Mouse (Mus musculus) midbrain, embryonic 16.5 days (tissue): ENCODE measurements at regions not wholly inside any gene's neighbourhood (a gene's known extent, or its start where the extent isn't known, plus 50 kb on each side); places are given as distances from the start of the nearest gene placed in this dataset.

Experiments
- ATAC-seq: fragments of 200-750 bp; cut with Nextera tagmentation; 2 replicates; pipeline ENCODE4 v1.8.0; 2017; ENCODE audit warnings: moderate TSS enrichment
- H3K27ac ChIP-seq: fragments of 300-500 bp; sonication (generic); 2 replicates; pipeline ENCODE4 v1.5.1; 2014; ENCODE audit warnings: mild to moderate bottlenecking, low read length, mixed read lengths
- H3K27me3 ChIP-seq: fragments of 300-500 bp; sonication (generic); 2 replicates; pipeline ENCODE4 v1.6.1; 2014; ENCODE audit warnings: low read depth, low read length, mixed read lengths; ENCODE audit not compliant: control insufficient read depth, insufficient read depth
- H3K36me3 ChIP-seq: fragments of 300-500 bp; sonication (generic); 2 replicates; pipeline ENCODE4 v1.6.1; 2014; ENCODE audit warnings: mild to moderate bottlenecking, low read length, moderate library complexity, mixed read lengths; ENCODE audit not compliant: control insufficient read depth, insufficient read depth
- H3K4me1 ChIP-seq: fragments of 300-500 bp; sonication (generic); 2 replicates; pipeline ENCODE4 v1.6.1; 2014; ENCODE audit warnings: mild to moderate bottlenecking, low read length, mixed read lengths; ENCODE audit not compliant: control insufficient read depth, insufficient read depth
- H3K4me2 ChIP-seq: fragments of 300-500 bp; sonication (generic); 2 replicates; pipeline ENCODE4 v1.6.1; 2014; ENCODE audit warnings: mild to moderate bottlenecking, low read length, mixed read lengths
- H3K4me3 ChIP-seq: fragments of 300-500 bp; sonication (generic); 2 replicates; pipeline ENCODE4 v1.5.1; 2014; ENCODE audit warnings: low read depth, mild to moderate bottlenecking, low read length, moderate library complexity, mixed read lengths
- H3K9ac ChIP-seq: fragments of 300-500 bp; sonication (generic); 2 replicates; pipeline ENCODE4 v1.6.1; 2014; ENCODE audit warnings: low read depth, low read length, mixed read lengths
- H3K9me3 ChIP-seq: fragments of 300-500 bp; sonication (generic); replicated peaks from 2 replicates; pipeline ENCODE4 v1.6.1; 2014; ENCODE audit warnings: mild to moderate bottlenecking, low read length, mixed read lengths; ENCODE audit not compliant: control insufficient read depth, poor library complexity, severe bottlenecking
- WGBS: fragments of 180-500 bp; shearing (Covaris S2); extraction: QIAGEN DNeasy Blood & Tissue Kit; methylation state at CpG from one replicate; pipeline ENCODE4 v1.1.7; 2014; 5-methylcytosine and 5-hydroxymethylcytosine counted together

DNA sequence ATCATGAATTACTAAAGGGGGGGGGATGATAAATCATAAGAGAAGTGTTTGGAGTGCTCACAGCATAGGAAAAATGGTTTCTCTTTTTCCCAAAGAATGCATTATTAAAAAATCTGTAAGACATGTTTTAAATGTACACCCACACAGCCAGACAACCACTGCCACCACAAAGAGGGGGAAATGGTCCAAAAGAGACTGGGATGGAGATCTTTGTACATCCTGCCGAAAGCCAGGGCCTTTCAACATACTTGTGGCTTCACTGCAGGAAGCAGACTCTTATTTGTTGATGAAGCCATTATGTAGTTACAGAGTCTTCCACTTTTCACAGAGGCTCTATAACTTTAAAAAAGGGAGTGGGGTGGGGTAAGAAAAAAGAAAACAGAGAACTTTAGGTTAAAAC, 96.8 kb upstream of the Epha3 start:
- no peaks in the 10 kb centered on the region for H3K36me3 ChIP-seq
- no peak overlapping the region for H3K4me3 ChIP-seq
- H3K27me3 ChIP-seq: no peaks in the 10 kb centered on the region
- H3K4me1 ChIP-seq: peaks cover 4% of the 10 kb centered on the region; the same call in 1 of the 2 replicates
- no peak overlapping the region for H3K9ac ChIP-seq
- H3K4me2 ChIP-seq: no peak overlapping the region
- H3K27ac ChIP-seq: no peak overlapping the region
- no peak for ATAC-seq
- 51% methylated on average over 1 of the region's 1 CpGs for WGBS
- no peaks in the 10 kb centered on the region for H3K9me3 ChIP-seq

DNA sequence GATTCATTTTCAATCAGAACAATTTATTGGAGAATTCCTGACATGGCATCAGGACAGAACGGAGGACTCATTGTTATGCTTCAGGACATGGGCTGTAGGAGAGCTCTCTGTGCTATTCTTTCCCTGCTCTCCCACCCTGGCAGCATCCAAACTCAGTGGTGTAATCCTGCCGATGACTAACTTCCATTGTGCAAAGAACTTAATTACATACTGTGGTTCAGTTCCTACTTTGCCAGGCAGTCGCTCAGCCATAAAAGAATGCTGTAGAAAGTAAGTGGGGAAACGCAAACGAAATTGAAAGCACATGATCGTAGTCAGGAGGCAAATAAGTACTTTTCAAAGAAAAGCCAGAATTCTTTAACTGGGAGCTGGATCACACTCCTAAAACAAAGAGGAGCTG, 94.2 kb upstream of the Epha3 start:
- Histone ChIP-seq H3K4me2 (peak overlapping the region; percentile 28), H3K9me3 (no peaks in the 10 kb centered on the region), H3K27ac (no peak overlapping the region), H3K27me3 (no peaks in the 10 kb centered on the region), H3K4me1 (peaks cover 4% of the 10 kb centered on the region; the same call in 1 of the 2 replicates), H3K4me3 (no peak overlapping the region), H3K36me3 (no peaks in the 10 kb centered on the region), H3K9ac (no peak overlapping the region)
- ATAC-seq: peak; percentile 54; the same call in 1 of the 2 replicates
- 3% methylated on average over 6 of the region's 6 CpGs for WGBS

DNA sequence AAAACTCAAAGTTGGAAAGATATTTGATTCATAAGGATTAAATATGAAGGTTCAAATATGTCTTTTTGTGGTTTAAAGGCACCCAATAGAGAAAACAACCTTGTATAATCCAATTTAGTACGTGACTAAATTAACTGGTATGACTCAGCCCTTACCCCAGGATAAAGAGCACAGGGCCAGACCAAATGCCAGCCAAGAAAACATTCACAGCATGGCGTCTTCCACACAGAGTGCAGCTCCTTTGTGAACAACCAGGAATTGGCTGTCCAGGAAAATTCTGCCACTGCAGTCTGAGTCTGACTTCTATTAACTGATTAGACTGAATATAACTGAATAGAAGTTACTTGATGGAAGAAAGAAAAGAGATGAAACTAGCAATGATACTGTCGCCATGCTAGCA, 61.2 kb upstream of the Epha3 start:
- Histone ChIP-seq H3K27me3 (no peaks in the 10 kb centered on the region), H3K4me3 (no peak overlapping the region), H3K4me2 (no peak overlapping the region), H3K27ac (no peak overlapping the region), H3K9me3 (no peaks in the 10 kb centered on the region), H3K4me1 (no peaks in the 10 kb centered on the region), H3K9ac (no peak overlapping the region), H3K36me3 (no peaks in the 10 kb centered on the region)
- 37% methylated on average over 3 of the region's 3 CpGs for WGBS
- no peak for ATAC-seq

DNA sequence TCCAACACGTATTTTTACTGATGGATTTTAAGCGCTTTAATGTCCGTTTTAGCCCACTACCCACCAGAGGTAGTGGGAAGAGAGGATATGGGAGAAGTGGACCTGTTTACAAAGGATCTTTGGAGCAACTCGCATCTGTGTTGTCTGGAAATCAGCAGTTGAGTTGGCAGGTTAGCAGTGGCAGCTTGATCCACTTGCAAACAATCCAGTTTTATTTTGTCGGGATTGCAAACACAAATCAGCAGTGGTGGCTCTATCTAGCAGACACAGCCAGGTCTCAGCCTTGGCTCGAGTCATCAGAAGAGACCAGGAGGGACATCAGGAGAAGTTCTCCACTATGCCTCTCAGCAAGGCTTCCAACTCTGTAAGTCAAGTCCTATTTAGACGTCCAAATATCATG, 57.2 kb upstream of the Epha3 start:
- 84% methylated on average over 7 of the region's 7 CpGs for WGBS
- Histone ChIP-seq H3K36me3 (no peaks in the 10 kb centered on the region), H3K27ac (no peak overlapping the region), H3K27me3 (no peaks in the 10 kb centered on the region), H3K9me3 (no peaks in the 10 kb centered on the region), H3K4me3 (no peak overlapping the region), H3K9ac (no peak overlapping the region), H3K4me1 (no peaks in the 10 kb centered on the region), H3K4me2 (no peak overlapping the region)
- ATAC-seq: no peak
